Mouse (Mus musculus) midbrain, embryonic 10.5 days (tissue): ENCODE results near the gene Adamtsl1. TPM values are rescaled to one million over a fixed set of nuclear protein-coding genes. Genes with fewer than 3 reads are reported as not detected.

Experiments
- DNase-seq: peaks from one replicate; pipeline ENCODE4 v3.0.0-alpha.2; 2017; ENCODE audit warnings: low spot score
- H3K27ac ChIP-seq: fragments of 300-500 bp; sonication (generic); replicated peaks from 2 replicates; pipeline ENCODE4 v1.5.1; 2016; ENCODE audit warnings: mild to moderate bottlenecking
- H3K27me3 ChIP-seq: fragments of 300-500 bp; sonication (generic); 2 replicates; pipeline ENCODE4 v1.6.1; 2016; ENCODE audit warnings: low read depth, mild to moderate bottlenecking; ENCODE audit not compliant: poor library complexity, severe bottlenecking
- H3K36me3 ChIP-seq: fragments of 300-500 bp; sonication (generic); 2 replicates; pipeline ENCODE4 v1.6.1; 2016; ENCODE audit warnings: mild to moderate bottlenecking, moderate library complexity
- H3K4me1 ChIP-seq: fragments of 300-500 bp; sonication (generic); 2 replicates; pipeline ENCODE4 v1.6.1; 2016
- H3K4me3 ChIP-seq: fragments of 300-500 bp; sonication (generic); 2 replicates; pipeline ENCODE4 v1.5.1; 2016; ENCODE audit warnings: mild to moderate bottlenecking, moderate library complexity
- H3K9me3 ChIP-seq: fragments of 300-500 bp; sonication (generic); replicated peaks from 2 replicates; pipeline ENCODE4 v1.6.1; 2016; ENCODE audit warnings: mild to moderate bottlenecking
- WGBS: fragments of 180-500 bp; shearing (Covaris S2); methylation state at CpG from one replicate; pipeline ENCODE4 v1.1.7; 2016; 5-methylcytosine and 5-hydroxymethylcytosine counted together
- polyA plus RNA-seq: library from polyadenylated mRNA; unstranded; fragments of >200 nt; fragmentation: Nextera tagmentation; extraction: Ambion mirVana; gene quantifications from 2 replicates; pipeline ENCODE4 v1.2.1, GENCODE M21; 2016

The Adamtsl1 gene
- polyA plus RNA-seq, 1 experiment from 2014 or later: 4.4 TPM

DNA sequence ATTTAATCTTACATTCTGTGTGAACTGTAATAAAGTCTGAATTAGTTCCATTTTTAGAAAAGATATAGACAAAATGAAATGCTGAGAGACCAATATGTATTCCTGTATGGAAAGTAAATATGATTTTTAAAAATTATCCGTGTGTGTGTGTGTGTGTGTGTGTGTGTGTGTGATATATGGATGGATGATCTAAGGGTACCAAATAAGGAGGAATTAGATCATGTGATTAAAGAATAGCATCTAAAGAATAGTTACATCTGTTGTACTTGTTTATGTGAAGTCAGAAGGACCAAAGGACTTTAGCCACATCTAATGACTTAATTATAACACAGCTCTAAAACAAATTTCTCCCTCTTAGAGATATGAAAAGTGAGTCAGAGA, 310.7 kb downstream of the Adamtsl1 start:
- DNase-seq: no peak
- Histone ChIP-seq H3K36me3 (no peaks in the 10 kb centered on the region), H3K9me3 (no peaks in the 10 kb centered on the region), H3K4me3 (no peak overlapping the region), H3K27ac (no peak overlapping the region), H3K4me1 (no peaks in the 10 kb centered on the region), H3K27me3 (no peaks in the 10 kb centered on the region)
- 72% methylated on average over 1 of the region's 1 CpGs for WGBS

DNA sequence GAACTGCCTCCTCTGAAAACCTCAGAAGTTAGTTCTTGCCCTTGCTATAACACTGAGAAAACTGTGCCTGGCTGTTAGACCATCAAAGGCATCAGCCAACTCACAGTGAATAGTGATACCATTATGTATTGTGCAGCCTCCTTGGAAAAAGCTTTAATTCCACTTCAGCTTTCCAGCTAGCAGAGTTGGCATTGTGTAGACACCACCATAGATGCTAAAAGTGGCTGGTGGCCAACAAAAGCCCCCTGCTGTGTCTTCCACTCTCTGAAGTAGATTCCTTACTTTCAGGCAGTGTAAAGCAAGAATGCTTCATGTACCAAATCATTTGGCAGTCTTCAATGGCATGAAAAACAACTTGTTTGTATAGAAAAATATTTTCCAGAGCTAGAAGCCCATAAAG, 323.1 kb downstream of the Adamtsl1 start:
- DNase-seq: no peak
- no peaks in the 10 kb centered on the region for H3K9me3 ChIP-seq

GRCm38 (mm10) chr4:85837532-85837965, 323.6 kb downstream of the Adamtsl1 start:
- 69% methylated on average over 5 of the region's 5 CpGs for WGBS

More for the DNA sequence above, 323.1 kb downstream of the Adamtsl1 start:
- H3K4me1 ChIP-seq: peaks cover 8% of the 10 kb centered on the region; the same call in 1 of the 2 replicates
- H3K36me3 ChIP-seq: no peaks in the 10 kb centered on the region
- no peak overlapping the region for H3K4me3 ChIP-seq
- H3K27me3 ChIP-seq: no peaks in the 10 kb centered on the region
- H3K27ac ChIP-seq: no peak overlapping the region

GRCm38 (mm10) chr4:85838031-85838430, 324.1 kb downstream of the Adamtsl1 start:
- whole genome bisulfite sequencing: 76% methylated on average over 5 of the region's 5 CpGs
- DNase-seq: no peak
- peaks cover 8% of the 10 kb centered on the region; the same call in 1 of the 2 replicates for H3K4me1 ChIP-seq

More at GRCm38 (mm10) chr4:85837532-85837965, 323.6 kb downstream of the Adamtsl1 start:
- DNase-seq: no peak
- Histone ChIP-seq H3K27ac (no peak overlapping the region), H3K36me3 (no peaks in the 10 kb centered on the region), H3K4me1 (peaks cover 8% of the 10 kb centered on the region; the same call in 1 of the 2 replicates), H3K27me3 (no peaks in the 10 kb centered on the region), H3K4me3 (no peak overlapping the region), H3K9me3 (no peaks in the 10 kb centered on the region)

GRCm38 (mm10) chr4:85842113-85842512, 328.1 kb downstream of the Adamtsl1 start:
- Histone ChIP-seq H3K4me3 (no peak overlapping the region), H3K36me3 (no peaks in the 10 kb centered on the region), H3K27ac (no peak overlapping the region), H3K9me3 (no peaks in the 10 kb centered on the region), H3K4me1 (peaks cover 11% of the 10 kb centered on the region; the same call in 1 of the 2 replicates), H3K27me3 (no peaks in the 10 kb centered on the region)
- 88% methylated on average over 9 of the region's 9 CpGs for WGBS
- DNase-seq: no peak

More at GRCm38 (mm10) chr4:85838031-85838430, 324.1 kb downstream of the Adamtsl1 start:
- no peaks in the 10 kb centered on the region for H3K27me3 ChIP-seq
- H3K36me3 ChIP-seq: no peaks in the 10 kb centered on the region
- no peak overlapping the region for H3K4me3 ChIP-seq
- H3K27ac ChIP-seq: no peak overlapping the region
- H3K9me3 ChIP-seq: no peaks in the 10 kb centered on the region

DNA sequence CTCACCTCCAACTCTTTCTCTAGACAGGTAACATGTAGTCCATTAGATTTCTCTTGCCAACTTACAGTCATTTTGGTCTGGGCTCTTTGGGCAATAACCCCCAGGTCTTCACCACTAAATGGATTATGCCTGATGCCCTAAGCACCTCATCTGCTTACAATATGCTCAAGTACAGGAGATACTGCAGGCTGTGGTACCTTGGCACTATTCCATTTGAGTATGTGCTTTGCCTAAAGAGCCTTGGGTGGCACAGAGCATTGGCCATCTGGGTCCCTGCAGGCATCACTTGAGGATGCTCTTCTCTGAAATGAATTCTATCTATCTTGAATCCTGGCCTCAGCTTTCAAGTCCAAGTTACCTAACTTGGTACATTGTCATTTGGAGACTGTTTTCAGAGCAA, 330.4 kb downstream of the Adamtsl1 start:
- Histone ChIP-seq H3K4me3 (no peak overlapping the region), H3K9me3 (no peaks in the 10 kb centered on the region), H3K36me3 (no peaks in the 10 kb centered on the region), H3K27me3 (no peaks in the 10 kb centered on the region), H3K4me1 (peaks cover 6% of the 10 kb centered on the region; the same call in 1 of the 2 replicates), H3K27ac (no peak overlapping the region)
- no peak for DNase-seq

DNA sequence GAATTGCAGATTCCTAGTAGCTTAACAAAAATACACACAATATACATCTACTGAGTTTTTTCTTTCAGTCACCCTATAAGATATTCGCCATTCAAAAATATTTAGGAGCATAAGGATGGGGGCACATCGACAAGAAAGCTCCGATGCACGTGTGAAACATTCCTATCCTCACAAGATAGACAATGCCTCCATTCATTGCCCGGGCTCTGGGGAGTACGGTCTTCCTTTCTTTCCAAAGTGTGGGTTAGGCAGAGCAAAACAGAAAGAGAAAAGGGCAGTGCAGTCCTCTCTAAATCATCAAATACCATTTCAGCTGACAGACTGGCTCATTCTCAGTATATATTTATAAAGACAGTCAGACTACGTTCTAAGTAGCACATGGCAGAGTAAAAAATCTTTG, 332.0 kb downstream of the Adamtsl1 start:
- no peak for DNase-seq
- no peaks in the 10 kb centered on the region for H3K27me3 ChIP-seq
- 41% methylated on average over 7 of the region's 7 CpGs for WGBS
- no peaks in the 10 kb centered on the region for H3K9me3 ChIP-seq
- no peak overlapping the region for H3K4me3 ChIP-seq
- H3K4me1 ChIP-seq: peaks cover 6% of the 10 kb centered on the region; the same call in 1 of the 2 replicates
- no peaks in the 10 kb centered on the region for H3K36me3 ChIP-seq
- H3K27ac ChIP-seq: no peak overlapping the region

DNA sequence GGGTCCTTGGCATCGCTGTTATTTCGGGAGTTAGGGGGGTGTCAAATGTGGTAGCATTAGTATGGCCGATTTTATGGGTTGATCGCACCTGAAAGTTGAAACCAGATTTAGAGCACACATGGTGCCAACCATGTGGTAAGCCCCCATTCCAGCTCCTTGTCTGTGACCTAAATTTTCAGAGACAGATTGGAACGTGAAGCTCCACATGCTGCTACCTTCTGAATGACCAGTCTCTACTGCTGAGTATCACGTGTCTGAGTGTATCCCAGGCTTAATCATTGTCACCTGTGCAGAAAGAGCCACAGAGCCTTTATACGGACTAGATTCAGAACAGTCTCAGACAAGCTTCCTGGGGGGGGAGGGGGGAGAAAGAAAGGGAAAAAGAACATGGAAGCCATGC, 339.4 kb downstream of the Adamtsl1 start:
- Histone ChIP-seq H3K9me3 (no peaks in the 10 kb centered on the region), H3K27me3 (no peaks in the 10 kb centered on the region), H3K4me3 (no peak overlapping the region), H3K36me3 (no peaks in the 10 kb centered on the region), H3K27ac (no peak overlapping the region), H3K4me1 (no peaks in the 10 kb centered on the region)
- no peak for DNase-seq
- 88% methylated on average over 7 of the region's 7 CpGs for WGBS

DNA sequence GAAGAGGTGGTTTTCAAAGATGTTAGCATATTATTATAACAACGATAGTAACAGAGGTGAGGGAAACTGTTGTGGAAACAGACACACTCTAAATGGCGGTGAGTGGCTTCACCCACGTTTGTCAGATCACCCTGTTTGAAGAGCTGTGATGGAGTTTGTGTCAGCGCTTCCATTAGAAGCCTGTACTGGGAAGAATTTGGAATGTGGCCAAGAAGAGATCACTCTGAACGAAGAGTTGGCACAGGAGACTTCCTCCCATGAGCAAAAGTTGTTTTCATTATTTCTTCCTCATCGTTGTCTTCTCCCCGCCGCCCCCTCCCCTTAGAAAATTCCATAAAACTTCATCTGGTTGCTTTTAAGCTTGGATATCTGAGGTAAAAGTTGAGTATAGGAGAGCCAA, 340.5 kb downstream of the Adamtsl1 start:
- no peak overlapping the region for H3K4me3 ChIP-seq
- H3K9me3 ChIP-seq: no peaks in the 10 kb centered on the region
- H3K4me1 ChIP-seq: no peaks in the 10 kb centered on the region
- no peak for DNase-seq
- H3K27ac ChIP-seq: no peak overlapping the region
- H3K27me3 ChIP-seq: no peaks in the 10 kb centered on the region
- H3K36me3 ChIP-seq: no peaks in the 10 kb centered on the region
- WGBS: 83% methylated on average over 8 of the region's 8 CpGs

GRCm38 (mm10) chr4:85879376-85879775, 365.4 kb downstream of the Adamtsl1 start:
- Histone ChIP-seq H3K36me3 (no peaks in the 10 kb centered on the region), H3K27ac (no peak overlapping the region), H3K4me3 (no peak overlapping the region), H3K4me1 (no peaks in the 10 kb centered on the region), H3K9me3 (no peaks in the 10 kb centered on the region), H3K27me3 (no peaks in the 10 kb centered on the region)
- WGBS: 72% methylated on average over 6 of the region's 6 CpGs
- no peak for DNase-seq

DNA sequence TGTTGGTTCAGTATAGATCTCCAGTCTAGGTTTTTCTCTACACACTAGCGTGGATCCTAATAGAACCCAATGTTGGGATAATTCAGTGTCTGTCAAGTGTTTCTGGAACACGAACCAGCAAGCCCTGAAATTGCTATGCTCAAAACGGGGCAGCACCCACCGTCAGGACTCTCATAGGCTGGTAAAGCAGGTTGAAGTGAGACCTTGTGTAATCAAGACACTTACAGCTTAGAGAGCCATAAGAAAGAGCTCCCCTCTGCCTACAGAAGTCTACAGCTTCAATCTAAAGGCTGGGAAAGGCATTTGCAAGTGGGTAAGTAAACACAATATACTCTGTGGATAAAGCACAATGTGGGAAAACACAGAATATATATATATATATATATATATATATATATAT, 367.3 kb downstream of the Adamtsl1 start:
- DNase-seq: no peak
- Histone ChIP-seq H3K9me3 (no peaks in the 10 kb centered on the region), H3K4me3 (no peak overlapping the region), H3K27ac (no peak overlapping the region), H3K36me3 (no peaks in the 10 kb centered on the region), H3K4me1 (no peaks in the 10 kb centered on the region), H3K27me3 (no peaks in the 10 kb centered on the region)
- 90% methylated on average over 4 of the region's 4 CpGs for WGBS

DNA sequence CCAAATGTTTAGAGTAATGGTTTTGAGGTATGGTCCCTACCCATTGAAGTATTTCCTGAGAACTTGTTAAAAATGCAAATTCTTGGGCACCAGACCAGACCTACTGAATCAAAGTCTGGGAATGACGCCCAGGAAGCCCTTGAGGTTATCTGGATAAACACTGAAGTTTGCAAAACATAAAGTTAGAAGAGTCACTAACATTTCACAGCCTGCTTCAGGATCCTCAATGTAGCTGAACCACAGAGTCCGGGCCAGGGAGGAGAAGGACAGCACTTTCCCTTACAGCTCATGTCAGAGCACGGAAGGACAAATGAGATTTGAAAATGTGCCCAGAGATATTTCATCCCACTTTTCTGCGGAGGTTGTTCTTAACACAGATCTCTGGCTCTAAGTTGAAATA, 370.1 kb downstream of the Adamtsl1 start:
- Histone ChIP-seq H3K27me3 (no peaks in the 10 kb centered on the region), H3K36me3 (no peaks in the 10 kb centered on the region), H3K27ac (no peak overlapping the region), H3K4me3 (no peak overlapping the region), H3K4me1 (no peaks in the 10 kb centered on the region), H3K9me3 (no peaks in the 10 kb centered on the region)
- 85% methylated on average over 4 of the region's 4 CpGs for WGBS
- no peak for DNase-seq

- no peak for DNase-seq
- Histone ChIP-seq H3K27ac (no peak overlapping the region), H3K36me3 (no peaks in the 10 kb centered on the region), H3K4me3 (no peak overlapping the region), H3K4me1 (no peaks in the 10 kb centered on the region), H3K9me3 (no peaks in the 10 kb centered on the region), H3K27me3 (no peaks in the 10 kb centered on the region)
- 88% methylated on average over 2 of the region's 2 CpGs for WGBS
These were observed 376.1 kb downstream of the Adamtsl1 start for GRCm38 (mm10) chr4:85889877-85890598.
